Mouse (Mus musculus) spleen, postnatal 36 days (tissue): Measurements from ENCODE around the gene Alg10b.
"Not testable (repeated sequence)": the region's sequence is repeated elsewhere in the genome, so short reads cannot be mapped to it uniquely, and the experiment has no call there.

Experiments used
- DNase-seq, 2 experiments: peaks; one replicate each; pipeline ENCODE4 v3.0.0; 2022; ENCODE audit warnings: low spot score in 2 of 2, mixed read lengths in 1 of 2

Gene Alg10b

DNA sequence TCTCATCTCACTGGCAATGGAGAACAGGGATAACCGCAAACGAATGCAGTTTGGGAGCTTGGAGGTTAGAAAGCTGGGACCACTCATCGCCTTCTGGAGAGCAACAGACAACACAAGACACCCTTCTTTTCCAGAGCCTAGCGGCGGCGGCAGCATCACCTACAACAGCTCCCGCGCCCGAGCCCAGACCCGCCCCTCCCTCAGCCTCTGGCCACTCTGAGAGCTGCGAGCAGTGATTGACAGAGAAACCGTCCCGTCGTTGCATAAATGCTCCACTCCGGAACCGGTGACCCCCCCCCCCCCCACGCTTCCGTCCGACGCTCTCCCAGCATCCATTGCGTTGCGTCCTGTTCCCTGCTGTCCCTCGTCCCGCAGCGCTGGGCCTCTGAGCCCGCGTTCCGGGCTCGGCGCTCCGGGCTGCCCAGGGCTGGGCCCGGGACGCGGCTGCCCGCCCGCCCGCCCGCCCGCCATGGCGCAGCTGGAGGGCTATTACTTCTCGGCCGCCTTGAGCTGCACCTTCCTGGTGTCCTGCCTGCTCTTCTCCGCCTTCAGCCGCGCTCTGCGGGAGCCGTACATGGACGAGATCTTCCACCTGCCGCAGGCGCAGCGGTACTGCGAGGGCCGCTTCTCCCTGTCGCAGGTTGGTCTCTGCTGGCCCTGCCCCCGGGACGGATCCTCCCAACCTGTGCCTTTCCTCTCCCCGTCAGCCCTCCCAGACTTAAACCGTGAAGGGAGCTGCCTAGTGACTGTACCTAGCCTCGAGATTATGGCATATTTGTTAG, at the start of gene Alg10b:
TSS of gene Alg10b (plus strand) at position 343 of the 782 bp plus-strand sequence.
- peak; percentile 78 to 80 for DNase-seq

DNA sequence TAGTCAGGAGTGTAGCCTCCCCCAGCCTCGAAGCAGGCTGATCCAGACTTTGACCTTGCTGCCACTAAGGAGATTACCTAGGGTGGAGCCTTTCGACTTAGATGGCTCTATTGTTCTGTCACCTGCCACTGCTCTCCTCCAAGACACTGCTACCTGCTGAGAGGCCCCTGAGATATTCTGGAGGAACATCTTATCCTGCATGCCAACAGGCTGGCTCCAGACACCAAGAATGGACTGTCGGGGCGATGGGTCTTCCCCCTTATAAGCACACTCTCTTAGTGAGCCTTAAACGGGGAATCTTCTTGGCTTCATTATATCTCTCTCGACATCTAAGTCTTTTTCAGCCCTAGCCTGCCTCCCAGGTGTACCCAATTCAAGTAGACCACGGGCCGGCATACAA, 41.0 kb upstream of the Alg10b start:
- not testable (repeated sequence) for DNase-seq

DNA sequence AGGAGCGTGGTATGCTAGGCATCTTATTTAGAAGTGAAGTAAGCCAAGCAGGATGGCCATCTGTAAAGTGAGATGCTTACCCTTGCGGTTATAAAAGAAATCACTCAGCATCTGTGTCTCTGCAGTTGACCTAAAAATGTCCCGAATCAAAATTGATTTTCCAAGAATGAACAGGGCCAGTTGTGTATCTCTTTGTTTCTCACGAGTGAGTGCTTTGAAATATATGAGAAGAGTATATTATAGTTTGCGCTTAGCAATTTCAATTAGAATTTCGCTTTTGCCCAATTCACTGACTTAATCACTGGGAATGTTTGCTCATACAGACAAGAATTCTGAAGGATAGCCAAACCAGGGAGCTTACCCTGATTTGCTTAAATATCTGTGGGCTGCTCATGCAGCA, 40.6 kb upstream of the Alg10b start:
- no peak for DNase-seq

DNA sequence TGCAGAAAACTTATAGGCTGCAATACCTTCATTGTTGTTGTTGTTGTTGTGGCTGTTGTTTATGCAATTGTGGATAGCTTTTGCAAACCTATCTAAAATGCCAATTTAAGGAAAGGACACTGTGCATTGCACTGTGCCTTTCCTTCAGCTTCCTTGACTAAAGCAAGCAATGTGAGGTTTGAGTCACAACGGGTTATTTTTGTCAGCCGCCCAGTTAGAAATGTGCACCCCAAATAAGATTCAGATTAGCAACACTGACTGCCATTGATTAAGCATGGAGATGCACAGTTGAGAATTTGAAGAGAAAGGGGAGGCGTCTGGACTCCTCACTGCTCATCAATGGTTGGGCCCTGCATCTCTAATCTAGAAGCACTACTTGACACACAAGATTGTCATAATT, 39.4 kb upstream of the Alg10b start:
- no peak for DNase-seq

DNA sequence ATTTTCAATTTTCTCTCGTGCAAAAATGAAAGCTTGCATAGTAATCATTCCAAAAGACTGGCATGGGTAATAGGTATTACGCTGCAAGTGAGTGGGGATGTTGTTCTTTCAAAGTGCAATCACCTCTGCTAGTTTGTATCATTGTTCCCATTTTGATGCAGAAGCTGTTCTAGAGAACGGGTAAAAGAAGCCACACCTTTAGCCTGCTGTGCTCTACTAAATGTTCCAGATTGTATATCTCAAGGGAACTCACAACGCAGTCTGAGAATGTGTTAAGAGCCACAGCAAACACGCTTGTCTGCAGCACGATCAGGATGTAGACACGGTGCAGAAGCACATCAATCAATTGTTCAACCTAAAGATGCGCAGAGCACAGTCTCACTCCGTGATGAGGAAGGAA, 34.6 kb upstream of the Alg10b start:
- no peak for DNase-seq

DNA sequence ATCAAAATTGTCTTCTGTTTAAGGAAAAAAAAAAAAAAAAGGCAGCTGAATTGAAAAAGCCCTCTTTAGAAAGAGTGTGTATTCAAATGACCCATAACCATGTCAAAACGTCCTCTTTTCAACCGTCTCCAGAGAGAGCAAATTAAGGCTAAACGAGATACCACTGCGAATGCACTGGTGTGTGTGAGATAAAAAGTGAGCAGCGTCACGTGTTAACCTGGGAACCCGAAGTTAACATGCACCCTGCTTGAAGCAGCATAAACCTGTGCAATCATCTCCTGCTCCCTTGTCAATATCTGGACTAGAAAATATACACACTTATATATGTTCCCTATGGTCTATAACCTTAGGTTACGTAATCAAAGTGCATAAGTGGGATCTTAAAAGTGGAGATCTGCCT, 10.2 kb upstream of the Alg10b start:
- no peak for DNase-seq

DNA sequence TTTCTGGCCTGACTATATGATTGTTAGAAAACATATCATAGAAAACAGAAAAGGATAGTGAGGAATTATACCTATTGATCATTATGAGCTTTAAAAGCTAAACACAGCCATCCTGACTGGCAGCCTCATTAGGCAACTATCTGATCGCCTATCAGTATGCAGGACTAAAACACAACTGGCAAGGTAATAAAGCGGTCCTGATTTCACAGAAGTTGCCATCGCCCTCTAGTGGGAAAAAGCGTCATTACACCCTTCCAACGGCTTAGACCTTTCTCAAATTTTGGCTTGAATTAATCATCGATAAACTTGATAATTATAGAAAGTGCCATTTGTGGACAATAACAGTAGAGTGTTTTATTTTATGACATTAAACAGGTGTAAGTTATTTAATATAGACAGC, 9.2 kb upstream of the Alg10b start:
- peak in 1 of 2 experiments; percentile 11 for DNase-seq

DNA sequence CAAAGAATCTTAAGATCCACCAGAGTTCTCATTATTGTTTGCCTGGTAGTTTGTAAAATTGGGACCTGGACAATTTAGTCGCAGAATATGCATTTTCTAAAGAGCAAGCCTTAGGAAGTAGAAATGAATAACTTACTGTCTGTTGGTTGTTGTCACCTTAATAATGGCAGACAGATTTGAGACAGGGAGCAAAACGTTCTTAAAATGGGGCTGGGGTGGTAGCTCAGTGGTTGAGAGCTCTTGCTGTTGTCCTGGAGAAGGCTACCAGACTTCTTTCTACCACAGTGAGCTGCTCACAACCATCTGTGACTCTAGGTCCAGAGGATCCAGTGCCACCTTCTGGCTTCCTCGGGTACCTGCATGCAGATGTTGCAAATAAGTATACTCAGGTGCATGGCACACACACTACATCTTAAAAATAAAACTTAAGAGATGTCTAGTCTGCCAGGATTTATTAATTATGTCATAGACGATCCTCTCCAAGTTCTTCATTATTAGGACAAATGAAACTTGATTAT, 1.0 kb downstream of the Alg10b start:
- peak; percentile 13 to 23 for DNase-seq

DNA sequence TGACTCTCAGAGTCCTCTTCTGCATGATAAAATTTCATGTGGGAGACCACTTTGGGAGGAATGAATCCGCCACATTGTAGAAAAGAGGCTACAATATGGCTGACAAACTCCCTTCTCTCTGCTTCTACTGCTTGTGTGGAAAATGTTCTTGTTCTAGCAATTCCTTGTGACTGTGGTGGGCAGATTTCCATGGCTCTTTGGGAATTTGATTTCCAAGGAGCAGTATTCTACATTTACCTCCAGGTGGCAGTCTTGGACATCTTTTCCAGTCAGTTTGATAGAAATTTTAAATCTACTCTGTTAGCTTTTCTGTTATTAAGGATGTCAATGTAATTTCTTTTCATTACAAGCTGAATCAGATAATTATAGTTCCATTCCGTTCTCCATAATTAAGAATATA, 13.5 kb downstream of the Alg10b start:
- DNase-seq, result no peak

DNA sequence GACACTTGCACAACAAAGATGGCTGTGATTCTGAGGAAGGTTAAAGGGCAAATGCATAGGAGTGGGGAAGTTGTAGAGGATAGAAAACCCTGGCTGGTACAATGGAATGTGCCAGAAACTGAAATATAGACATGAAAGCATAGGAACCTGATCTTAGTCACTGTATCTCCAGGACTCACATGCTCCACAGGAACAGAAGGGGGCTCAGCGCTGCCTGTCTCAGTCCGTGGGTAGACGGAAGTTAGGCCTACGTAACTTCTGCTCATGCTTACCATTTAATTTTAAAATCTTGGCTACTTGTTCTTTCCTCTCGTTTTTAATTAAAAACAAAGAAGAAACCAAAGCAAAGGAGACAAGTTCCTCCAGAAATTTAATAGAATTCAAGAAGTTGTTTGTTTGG, 20.0 kb downstream of the Alg10b start:
- DNase-seq, result no peak

DNA sequence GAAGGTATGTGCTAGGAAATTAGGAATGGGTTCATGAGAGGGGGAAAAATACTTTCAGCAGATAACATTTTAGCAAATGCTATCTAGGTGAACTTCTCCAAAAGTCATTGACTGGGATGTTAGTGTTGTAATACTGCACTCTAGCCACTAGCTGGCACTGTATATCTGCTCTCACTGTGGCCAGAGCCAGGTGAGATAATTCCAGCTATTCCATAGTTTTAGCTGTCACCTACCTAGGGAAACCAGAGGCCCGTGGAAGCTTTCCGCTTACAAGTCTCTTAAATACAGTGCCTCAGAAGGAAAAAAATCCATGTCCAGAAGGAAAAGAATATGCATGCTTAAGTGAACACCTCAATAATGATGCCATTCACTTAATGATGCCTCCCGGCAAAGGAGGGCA, 25.6 kb downstream of the Alg10b start:
- DNase-seq, result no peak

DNA sequence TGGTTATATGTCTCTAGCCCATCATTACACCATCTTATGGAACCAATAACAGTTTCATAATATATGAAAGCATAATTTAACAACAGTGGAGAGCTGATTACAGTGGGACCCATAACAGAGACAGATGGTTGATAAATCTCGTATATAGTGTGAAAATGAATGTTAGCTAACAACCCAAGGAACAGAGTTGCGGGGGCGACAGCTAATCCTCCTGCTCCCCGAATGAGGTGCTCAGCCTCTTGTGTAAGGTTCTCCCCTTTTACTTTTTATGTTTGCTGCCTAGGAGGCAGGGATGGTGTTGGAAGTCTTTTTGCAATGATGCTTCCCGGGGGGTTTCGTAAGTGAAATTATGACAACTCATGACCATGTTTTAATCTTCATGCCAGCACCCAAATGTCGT, 58.8 kb downstream of the Alg10b start:
- no peak for DNase-seq
